Mouse (Mus musculus) ES-Bruce4 (cell line): ENCODE results near the gene Sprr2a1.
"Not testable (repeated sequence)": the region's sequence is repeated elsewhere in the genome, so short reads cannot be mapped to it uniquely, and the experiment has no call there.

Experiments used
- CTCF ChIP-seq: IDR thresholded peaks from one replicate; pipeline ENCODE4 v1.8.1; 2011; ENCODE audit warnings: low read depth, low read length
- EP300 ChIP-seq: IDR thresholded peaks from 2 replicates; pipeline ENCODE4 v1.6.1; 2011; ENCODE audit warnings: low read depth, low read length; ENCODE audit not compliant: insufficient read depth
- POLR2A ChIP-seq: IDR thresholded peaks from one replicate; pipeline ENCODE4 v1.8.1; 2011; ENCODE audit warnings: low read length; ENCODE audit not compliant: insufficient read depth

DNA sequence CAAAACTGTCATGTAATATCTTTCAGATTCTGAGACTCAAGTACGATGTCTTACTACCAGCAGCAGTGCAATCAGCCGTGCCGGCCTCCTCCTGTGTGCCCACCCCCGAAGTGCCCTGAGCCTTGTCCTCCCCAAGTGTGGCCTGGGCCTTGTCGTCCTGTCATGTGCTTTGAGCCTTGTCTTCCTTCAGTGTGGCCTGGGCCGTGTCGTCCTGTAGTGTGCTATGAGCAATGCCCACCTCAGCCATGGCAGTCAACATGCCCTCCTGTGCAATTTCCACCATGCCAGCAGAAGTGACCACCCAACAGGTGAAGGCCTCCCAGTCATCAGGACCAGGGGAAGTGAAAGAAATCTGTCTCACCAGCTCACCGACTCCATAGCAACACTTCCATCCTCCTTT, 38.3 kb downstream of the Sprr2a1 start:
- not testable (repeated sequence) for TF ChIP-seq CTCF, POLR2A, EP300
